Mouse (Mus musculus) thymus, postnatal 25 days (tissue): ENCODE results near the gene Ampd1.

Experiments used
- DNase-seq: peaks from one replicate; pipeline ENCODE4 v3.0.0; 2022

The Ampd1 gene

DNA sequence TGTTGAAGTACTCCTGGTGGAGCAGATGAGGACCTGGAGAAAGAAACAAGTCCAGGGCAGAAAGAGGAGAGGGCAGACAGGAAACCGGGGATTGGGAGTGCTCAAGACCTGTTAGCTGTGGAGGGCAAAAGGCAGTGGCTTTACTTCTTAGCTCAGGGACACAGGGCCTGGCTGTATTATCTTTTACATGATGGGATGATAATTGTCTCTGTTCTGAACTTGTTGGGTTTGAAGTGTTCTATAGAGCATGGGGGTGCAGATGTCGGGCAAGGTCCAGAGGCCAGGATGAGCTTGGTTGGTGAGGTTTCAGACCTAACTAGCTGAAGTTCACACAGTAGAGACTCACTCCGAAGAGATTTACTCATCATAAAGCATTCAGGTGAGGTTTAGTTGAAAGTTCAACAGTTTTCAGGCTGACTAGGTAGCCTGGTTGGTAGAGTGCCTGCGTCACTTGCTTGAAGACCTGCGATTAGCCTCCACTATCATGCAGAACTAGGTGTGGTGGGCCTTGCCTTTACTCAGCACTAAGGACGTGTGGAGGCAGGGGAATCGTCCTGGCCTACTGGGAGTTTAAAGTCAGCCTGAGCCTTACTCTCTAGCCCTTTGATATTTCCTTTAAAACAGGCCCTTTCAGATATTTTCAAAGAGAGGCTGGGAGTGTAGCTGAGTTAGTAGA, 33.9 kb downstream of the Ampd1 start:
- no peak for DNase-seq

DNA sequence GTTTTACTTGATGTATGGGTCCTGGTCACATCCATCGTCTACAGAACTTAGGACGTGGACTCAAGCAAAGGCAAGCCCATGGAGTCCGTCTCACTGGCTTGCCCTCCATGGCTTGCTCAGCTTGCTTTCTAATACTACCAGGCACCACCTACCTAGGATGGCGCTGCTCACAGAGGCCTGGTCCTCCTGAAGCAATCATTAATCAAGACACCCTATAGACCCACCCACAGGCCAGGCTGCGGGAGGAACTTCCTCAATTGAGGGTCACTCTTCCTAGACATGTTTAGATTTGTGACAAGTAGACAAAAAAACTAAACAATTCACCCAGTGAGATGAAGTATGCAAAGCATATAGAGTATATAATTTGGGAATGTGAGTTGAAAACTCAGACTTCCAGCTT, 38.4 kb downstream of the Ampd1 start:
- no peak for DNase-seq

- no peak for DNase-seq
These were observed 49.8 kb downstream of the Ampd1 start for GRCm38 (mm10) chr3:103123636-103124035.

GRCm38 (mm10) chr3:103126138-103126537, 52.3 kb downstream of the Ampd1 start:
- no peak for DNase-seq

GRCm38 (mm10) chr3:103127177-103127576, 53.4 kb downstream of the Ampd1 start:
- DNase-seq, result no peak

GRCm38 (mm10) chr3:103127721-103128120, 53.9 kb downstream of the Ampd1 start:
- no peak for DNase-seq

DNA sequence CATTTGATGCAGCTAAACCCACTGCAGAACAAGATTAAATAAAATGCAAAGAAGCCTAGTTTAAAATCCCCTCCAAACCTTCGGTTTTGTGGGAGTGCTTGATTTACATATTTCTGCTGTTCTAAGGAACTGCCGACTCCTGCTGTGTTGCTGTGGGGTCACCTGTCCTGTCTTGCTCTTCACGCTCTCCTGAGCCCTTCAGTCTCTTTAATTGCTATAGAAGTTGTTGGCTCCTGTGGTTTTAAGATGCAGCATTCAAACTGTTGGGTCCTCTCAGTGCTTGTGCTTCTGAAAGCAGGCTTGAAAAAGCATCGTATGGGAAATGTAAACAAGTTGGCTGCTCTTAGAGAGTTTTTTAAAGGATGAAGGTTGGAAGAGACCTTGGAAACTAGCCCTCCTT, 54.4 kb downstream of the Ampd1 start:
- no peak for DNase-seq

DNA sequence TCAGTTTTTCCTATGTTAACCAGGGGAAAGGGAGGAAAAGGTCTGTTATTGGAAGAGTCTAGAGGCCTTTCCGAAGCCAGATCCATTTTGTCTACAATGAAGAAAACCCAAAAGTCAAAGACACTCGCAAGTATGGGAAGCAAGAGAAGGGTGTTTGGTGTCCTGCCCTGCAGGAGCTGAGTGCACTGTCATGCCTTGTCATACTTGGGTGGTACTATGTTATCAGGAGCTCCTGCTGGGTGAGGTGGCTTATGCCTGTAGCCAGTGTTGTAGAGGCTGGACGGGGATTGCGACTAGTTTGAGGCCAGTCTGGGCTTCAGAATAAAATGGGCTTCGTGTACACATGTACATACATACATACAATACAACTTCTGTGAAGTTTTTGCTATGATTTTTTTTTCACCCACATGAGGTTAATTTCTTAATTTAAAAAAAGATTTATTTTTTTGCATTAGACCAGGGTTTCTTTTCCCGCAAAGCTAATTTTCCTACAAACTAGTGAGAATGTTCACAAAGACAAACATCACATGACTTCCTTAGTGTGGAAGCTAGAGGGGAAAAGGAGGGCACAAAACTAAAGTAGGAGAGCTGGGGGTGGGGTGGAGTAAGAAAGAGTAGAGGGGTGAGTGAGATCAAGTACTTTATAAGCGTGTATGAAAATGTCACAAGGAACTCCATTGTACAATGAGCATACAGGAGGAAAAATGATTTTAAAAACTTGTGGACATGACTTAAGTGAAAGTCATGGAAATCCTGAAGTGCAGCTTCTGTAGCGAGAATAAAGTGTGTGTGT, 55.7 kb downstream of the Ampd1 start:
- DNase-seq, result no peak

DNA sequence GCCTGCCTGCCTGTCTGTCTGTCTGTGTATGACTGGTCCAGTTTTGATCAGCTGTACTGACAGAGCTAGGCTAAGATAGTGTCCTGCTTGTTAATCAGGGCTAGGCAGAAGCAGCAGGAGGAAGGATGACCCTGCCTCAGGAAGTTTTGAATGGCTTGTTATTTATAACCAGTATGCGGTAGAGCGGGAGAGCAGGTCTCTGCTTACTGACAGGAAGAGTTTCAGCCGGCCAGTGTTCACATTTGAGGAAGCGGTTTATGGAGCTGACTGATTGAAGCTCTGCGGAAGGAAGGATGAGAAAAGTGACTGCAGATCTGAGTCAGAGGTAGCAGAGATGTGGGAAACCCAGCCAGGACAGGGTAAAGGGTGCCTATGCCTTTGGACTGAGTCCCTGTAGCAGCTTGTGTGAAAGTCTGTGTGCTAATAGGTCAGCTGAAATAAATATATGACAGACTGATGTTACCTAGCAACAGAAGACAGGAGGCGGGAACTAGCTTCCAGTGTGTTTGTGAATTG, 56.5 kb downstream of the Ampd1 start:
- DNase-seq, result peak; percentile 6

DNA sequence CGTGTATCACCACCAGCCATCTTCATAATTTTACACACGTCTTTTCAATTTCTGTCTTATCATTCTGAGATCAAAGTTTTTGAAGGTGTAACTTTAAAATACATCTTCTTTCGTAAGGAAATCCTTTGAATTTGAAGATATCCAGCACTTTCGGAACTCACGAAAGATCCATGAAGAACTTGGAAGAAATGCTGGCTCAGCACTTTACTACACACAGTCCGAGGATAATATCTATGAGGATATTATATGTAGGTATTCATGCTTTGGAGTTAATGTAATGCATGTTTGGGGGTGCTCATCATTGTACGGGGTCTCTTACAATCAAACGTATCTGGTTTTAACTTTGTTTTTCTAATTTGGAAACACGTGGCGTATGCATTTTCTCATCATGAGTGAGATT, 59.3 kb downstream of the Ampd1 start:
- DNase-seq, result no peak

- DNase-seq, result no peak
These were observed 62.7 kb downstream of the Ampd1 start for GRCm38 (mm10) chr3:103136414-103137077.

DNA sequence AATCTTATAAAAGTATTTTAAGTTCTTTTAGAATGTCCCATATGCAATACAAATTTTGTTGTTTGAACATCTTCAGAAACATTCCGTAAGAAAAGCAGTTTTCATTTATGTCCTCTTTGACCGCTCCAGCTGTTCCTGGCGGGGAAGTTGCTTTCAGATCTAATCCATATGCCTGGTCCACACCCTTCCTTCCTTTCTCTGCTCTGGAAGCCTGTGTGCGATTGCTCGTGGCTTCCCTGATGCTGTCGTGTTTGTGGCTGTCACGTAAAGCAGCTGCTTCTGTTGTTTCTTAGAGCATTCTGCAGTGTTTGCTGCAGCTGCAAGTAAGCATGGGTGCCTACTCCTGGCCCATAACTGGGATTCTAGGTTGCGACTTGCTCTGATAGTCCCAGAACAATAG, 65.2 kb downstream of the Ampd1 start:
- no peak for DNase-seq

GRCm38 (mm10) chr3:103140095-103140838, 66.5 kb downstream of the Ampd1 start:
- peak; percentile 7 for DNase-seq

DNA sequence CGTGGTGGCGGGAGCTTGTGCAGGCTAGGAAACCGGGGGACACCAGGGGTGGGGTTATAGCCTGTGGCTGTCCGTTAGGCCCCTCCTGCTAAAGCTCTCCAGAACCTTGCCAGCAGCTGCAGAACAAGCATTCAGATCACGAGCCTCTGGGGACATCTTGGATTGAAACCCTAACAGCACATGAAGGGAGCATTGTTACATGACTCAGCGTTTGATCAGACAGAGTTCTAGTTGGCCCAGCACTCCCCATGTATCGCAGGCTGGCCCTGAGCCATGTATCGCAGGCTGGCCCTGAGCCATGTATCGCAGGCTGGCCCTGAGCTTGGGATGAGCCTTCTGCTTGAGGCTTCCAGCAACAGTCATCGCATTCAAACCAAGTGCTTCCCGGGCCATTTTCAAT, 67.5 kb downstream of the Ampd1 start:
- DNase-seq, result no peak

DNA sequence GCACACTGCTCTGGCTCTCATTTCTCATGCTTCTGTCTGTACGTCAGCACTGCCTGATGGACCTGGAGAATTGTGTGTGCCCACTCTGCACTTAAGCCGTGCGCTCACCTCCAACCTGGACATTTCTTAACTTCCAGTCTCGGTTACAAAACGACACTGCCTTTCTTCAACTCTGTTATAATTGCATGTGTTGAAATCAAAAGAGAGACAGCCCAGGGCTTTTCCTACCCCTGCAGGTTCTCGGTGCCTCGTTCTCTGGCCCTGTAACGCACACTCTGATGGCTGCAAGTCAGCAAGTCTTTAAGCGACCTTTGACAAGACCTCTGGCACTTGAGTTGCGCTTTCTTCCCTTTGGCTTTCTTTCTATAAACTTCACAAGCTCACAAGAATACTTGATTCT, 68.6 kb downstream of the Ampd1 start:
- no peak for DNase-seq

GRCm38 (mm10) chr3:103145336-103145735, 71.5 kb downstream of the Ampd1 start:
- no peak for DNase-seq

DNA sequence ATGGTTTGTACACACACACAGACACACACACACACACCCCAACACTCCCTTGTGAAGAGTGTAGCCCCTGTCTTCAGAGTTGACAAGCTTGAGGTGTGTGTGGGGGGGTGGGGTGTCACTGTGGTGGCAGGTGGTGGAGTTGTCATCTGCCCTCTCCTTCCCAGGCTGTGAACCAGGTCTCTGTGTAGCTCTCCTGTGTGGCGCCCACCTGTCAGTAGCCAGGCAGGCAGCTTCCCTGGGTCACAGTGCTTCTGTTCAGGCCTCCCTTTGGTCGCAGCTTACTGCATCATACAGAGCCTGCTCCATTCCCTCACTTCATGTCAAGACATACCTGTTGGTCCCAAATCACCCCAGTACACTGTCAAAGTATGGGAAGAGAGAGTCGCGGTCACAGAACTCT, 72.0 kb downstream of the Ampd1 start:
- no peak for DNase-seq

GRCm38 (mm10) chr3:103146330-103147166, 72.7 kb downstream of the Ampd1 start:
- DNase-seq, result no peak

DNA sequence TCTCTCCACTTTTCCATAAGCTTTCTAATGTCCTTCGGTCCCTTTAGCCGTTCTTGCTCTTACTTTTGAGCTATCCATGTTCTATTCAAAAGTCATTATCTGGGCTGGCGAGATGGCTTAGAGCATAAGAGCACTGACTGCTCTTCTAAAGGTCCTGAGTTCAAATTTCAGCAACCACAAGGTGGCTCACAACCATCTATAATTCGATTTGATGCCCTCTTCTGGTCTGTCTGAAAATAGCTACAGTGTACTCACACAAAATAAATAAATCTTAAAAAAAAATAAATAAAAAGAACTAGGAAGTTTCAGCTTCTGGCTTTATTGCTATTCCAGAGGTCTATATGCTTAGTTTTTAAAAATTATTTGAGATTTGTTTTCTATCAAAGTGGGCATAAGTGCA, 74.0 kb downstream of the Ampd1 start:
- DNase-seq, result no peak

- DNase-seq, result peak; percentile 37
These were observed 75.1 kb downstream of the Ampd1 start for GRCm38 (mm10) chr3:103148941-103149340.
